Mouse (Mus musculus) small intestine, adult 2 months (tissue): ENCODE measurements around the gene Cdc42ep3.

Experiments used
- CTCF ChIP-seq: fragments of 200-500 bp; IDR thresholded peaks from 2 replicates; pipeline ENCODE4 v1.5.1; 2012; ENCODE audit warnings: low read depth, mild to moderate bottlenecking, control low read depth, inconsistent platforms, low read length, moderate library complexity, mixed read lengths; ENCODE audit not compliant: insufficient replicate concordance, insufficient read length; ENCODE audit errors: extremely low read depth
- POLR2A ChIP-seq: fragments of 200-500 bp; IDR thresholded peaks from 2 replicates; pipeline ENCODE4 v1.6.1; 2012; ENCODE audit warnings: low read depth, mild to moderate bottlenecking, control low read depth, inconsistent platforms, low read length, moderate library complexity

DNA sequence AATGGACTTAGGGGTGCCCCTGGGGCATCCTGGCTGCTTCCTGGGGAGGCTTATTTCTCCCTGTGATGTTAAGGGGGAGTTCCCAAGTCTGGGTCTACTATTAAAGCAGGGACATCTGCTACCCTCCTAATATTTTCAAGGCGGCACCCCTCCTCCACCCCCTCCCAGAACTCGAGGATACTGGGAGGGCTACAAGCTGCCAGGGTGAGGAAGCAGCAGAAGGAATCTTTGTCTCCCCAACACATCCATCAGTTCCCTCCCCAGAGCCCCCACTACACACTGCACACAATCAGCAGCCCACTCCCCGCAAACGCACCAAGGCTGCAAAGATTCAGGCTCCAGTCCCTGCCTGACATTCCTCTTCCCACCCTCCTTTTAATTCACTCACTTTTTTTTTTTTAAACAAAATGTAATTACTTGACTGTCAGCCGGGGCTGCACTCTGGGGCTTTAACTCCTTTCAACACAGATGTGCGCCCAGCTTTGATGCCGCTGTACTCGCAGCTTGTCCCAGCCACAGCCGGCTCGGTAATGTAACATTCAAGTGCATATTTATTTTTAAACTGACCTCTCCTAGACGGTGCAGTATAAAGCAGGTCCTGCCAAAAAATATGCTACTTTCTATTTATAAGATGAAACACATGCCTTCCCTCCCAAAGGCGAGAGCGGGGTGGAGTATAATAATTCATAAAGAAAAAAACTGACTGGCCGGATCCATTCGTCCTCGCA lies 1.3 kb downstream of the Cdc42ep3 start:
- TF ChIP-seq POLR2A = no peak
- no peak for TF ChIP-seq CTCF
